Mouse (Mus musculus) CH12F3 (cell line): ENCODE results near the gene Mpped1.

ENCODE experiments used
- in situ Hi-C: fragments of 300-500 bp; cut with MboI; formaldehyde crosslinking; loops from 2 replicates; pipeline ENCODE4 v1.14.3; 2020; ENCODE audit warnings: low sequenced_read_pairs

The Mpped1 gene

GRCm38 (mm10) chr15:83784772-83785171, 5.5 kb downstream of the Mpped1 start:
- in situ Hi-C loops: no loop called here

GRCm38 (mm10) chr15:83789046-83789445, 9.8 kb downstream of the Mpped1 start:
- in situ Hi-C loops: no loop called here

DNA sequence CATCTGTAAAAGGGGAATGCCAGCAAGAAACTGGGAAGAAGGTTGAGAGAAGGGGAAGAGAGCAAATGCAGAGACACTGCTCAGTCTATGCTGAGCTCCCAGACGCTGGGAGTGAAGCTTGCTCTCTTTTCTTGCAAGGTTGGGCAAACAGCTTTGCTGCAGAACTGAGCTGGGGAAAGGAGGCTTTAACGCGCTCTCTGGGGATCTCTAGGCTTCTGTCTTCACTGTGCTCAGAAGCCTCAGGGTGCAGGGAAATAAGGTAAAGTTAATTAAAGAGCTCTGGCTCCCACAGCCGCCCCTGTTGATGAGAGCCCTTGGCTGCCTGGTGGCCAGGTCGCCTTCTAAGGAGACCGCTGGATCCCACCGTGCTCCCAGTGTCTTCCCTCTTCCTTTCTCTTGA, 17.7 kb downstream of the Mpped1 start:
- in situ Hi-C loops: no loop called here

- in situ Hi-C loops: no loop called here
Observed at GRCm38 (mm10) chr15:83798964-83799363, 19.7 kb downstream of the Mpped1 start.

GRCm38 (mm10) chr15:83801011-83801410, 21.7 kb downstream of the Mpped1 start:
- in situ Hi-C loops: no loop called here

DNA sequence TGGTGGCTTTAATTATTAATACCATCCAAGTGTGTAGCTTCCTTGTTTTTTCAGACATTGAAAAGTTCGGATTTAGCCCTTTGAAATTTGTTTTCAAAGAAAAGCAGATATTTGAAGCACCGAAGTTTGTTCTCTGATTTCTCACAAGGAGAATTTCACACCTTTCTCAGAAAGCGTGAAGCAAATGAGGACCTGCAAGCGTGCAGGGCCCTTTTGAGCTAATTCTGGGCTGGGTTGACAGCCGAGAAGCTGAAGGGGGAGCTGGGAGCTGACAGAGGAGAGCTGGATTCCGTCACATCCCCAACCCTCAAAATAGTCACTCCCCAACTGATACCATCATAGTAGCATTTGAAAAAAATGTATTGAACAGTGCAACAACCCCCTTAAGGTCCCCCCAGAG, 34.8 kb downstream of the Mpped1 start:
- in situ Hi-C loops: no loop called here

GRCm38 (mm10) chr15:83828011-83828410, 48.7 kb downstream of the Mpped1 start:
- in situ Hi-C loops: no loop called here

GRCm38 (mm10) chr15:83829226-83829625, 50.0 kb downstream of the Mpped1 start:
- in situ Hi-C loops: no loop called here

- in situ Hi-C loops: no loop called here
Observed at GRCm38 (mm10) chr15:83832265-83832664, 53.0 kb downstream of the Mpped1 start.

GRCm38 (mm10) chr15:83840950-83841719, 61.9 kb downstream of the Mpped1 start:
- in situ Hi-C loops: no loop called here

DNA sequence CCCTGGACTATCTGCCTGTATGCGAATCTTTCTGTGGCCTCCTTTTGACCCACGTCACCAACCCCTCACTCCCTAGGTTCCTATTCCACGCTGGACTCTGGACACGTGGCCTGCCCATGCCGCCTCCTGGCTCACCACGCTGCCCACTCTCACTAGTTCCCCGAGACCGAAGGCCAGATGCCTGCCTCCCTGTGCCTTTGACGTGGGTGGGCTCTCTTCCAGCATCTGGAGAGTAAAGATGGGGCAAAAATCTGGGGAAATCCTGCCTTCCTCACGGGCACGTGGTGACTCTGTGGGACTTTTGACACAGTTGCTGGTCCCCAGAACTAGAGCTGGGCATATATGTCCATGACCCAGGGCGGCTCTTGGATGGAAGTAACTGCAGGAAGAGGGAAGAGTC, 63.2 kb downstream of the Mpped1 start:
- in situ Hi-C loops: no loop called here

DNA sequence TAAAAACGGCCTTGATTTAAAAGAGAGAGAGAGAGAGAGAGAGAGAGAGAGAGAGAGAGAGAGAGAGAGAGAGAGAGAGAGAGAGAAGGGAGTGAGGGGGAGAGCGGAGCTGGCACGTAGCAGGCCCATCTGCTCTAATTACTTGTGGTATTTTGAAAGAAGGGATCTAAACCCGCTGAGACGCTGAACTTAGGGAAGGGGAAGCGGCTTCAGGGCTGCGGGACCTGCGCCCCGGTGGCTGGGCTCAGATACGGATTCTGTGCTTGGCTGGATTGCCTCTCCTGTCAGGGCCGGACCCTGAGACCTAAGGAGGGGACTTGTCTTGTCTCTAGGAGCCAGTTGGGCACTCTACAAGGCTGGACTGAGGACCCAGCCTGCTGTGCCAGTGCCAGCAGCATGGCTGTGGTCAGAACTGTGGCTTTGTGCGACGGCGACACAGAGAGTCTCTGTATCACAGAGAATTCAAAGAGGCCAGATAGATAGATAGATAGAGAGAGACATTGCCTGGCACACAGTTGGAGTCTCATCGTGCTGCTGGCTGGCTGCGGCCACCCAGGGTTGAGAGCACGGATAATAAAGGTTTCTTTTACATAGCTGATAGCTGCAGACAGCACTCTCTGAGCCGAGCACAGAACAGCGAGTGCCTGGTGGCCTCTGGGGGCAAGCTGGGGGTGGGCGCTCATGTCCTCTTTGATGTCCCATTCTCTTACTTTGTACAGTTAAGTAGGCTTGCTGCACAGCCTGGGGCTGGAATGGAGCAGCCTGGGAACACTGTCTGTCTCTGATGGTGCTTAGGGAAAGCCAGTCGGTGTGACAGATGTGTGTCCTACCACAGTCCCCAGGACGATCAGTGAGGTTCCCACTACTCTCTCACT, 63.9 kb downstream of the Mpped1 start:
- in situ Hi-C loops: no loop called here

- in situ Hi-C loops: no loop called here
Observed at GRCm38 (mm10) chr15:83845734-83846133, 66.5 kb downstream of the Mpped1 start.

DNA sequence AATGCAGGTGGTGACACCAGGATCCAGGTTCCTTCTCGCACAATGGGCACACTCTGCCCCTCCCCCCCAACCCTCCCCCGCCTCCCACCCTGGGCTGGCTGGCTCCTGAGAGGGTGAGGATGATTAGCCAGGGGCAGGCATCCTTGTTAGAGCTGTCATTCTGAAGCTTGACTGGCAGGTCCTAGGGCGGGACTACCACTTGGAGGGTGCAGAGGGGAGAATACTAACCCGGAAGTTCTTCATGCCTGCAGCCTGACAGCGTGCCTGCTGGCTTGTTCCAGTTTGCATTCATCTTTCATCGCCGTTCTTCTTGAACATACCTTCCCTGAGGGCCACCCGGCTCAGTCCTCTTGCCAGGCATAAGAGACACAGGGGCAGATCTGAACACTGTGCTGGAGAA, 67.3 kb downstream of the Mpped1 start:
- in situ Hi-C loops: no loop called here

- in situ Hi-C loops: no loop called here
Observed at GRCm38 (mm10) chr15:83847512-83847911, 68.2 kb downstream of the Mpped1 start.

DNA sequence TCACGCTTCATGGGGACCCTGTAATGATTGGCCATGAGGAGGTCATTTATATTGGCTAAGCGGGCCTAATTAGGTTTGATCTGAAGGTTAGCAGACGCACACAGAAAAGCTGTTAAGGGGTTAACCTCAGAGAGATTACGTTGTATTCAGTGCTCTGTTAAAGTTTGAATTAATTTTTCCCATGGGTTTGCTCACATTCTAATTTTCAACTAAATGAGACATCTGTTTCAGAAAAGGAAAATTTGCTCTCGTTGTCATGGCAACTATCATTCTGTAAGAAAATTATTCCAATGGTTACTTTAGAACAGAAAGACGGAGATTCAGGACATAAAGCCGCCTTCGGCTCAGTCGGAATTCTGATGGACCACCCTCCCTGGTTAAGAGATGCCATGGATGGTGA, 68.9 kb downstream of the Mpped1 start:
- in situ Hi-C loops: no loop called here

- in situ Hi-C loops: loop anchor here (25.0 kb wide), 1 partner anchor 209 kb away; the partner anchor contains the start of gene Efcab6
Observed at GRCm38 (mm10) chr15:83853400-83853811, 74.1 kb downstream of the Mpped1 start.

- in situ Hi-C loops: loop anchor here (25.0 kb wide), 1 partner anchor 205 kb away; the partner anchor contains the start of gene Efcab6
Observed at GRCm38 (mm10) chr15:83857129-83857528, 77.9 kb downstream of the Mpped1 start.

DNA sequence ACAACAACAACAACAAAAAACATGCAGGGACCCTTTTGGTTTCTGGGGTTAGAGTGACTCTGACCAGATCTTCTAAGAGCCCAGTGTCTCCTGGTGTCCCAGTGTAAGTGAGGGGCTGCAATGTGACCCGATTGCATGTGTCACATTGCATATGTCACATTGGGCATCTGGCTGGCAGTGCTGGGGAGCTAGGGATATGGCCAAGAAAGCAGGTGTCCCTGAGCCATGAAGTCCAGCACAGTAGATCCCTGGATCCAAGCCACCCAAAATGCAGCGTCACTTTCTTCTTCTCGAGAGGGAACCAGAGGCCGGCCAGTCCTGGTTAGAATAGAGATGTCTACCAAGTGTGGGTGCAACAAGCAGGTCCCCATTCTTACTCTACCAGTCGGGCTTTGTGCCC, 86.4 kb downstream of the Mpped1 start:
- in situ Hi-C loops: loop anchor here (25.0 kb wide), 1 partner anchor 197 kb away; the partner anchor contains the start of gene Efcab6

GRCm38 (mm10) chr15:83870936-83871335, 91.7 kb downstream of the Mpped1 start:
- in situ Hi-C loops: loop anchor here (25.0 kb wide), 1 partner anchor 191 kb away; the partner anchor contains the start of gene Efcab6

GRCm38 (mm10) chr15:83877155-83877866, 98.0 kb downstream of the Mpped1 start:
- in situ Hi-C loops: no loop called here
